Mouse (Mus musculus): Measurements from ENCODE around the gene Top2b.

Gene Top2b

DNA sequence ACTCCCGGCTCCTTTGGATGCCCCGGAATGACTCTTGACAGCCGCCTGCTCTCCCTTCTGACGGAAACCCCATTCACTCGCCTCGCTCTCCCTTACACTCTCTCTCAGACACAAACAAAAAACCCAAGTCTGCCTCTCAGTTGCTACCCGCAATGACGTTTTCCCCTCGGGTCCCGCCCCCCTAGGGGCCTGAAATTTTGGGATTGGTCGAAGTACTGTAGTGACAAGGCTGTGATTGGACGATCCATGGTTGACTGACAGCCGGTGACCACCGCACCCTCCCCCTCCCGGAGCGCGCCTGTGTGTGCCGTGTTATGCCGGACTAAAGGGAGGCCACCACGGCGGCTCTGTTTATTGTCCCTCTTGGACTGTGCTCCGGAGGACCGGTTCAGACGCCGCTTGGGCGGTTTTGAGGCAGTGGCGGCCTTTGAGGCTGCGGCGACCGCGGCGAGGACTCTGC lies at the start of gene Top2b:
Gene Top2b, plus strand, starts transcription at position 302 of the 460 bp plus-strand sequence.
- DNase-seq = peak; percentile 94

DNA sequence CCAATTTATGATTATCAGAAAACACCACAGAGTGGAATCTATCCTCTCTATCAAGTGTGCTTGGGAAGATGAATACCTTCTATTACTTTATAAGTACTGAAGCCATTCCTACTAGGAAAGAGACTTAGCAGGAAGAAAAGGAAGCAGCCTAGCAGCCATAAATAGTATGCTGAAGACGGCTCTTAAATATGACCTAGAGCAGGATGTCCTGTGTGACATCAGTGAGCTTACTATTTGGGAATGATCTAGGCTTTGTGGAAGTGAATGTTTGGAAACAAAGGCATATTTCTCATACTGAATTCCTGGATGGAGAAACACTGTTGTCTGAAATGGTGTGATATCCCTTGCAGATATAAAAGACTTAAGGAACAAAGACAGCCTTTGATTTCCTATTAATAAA lies 48.3 kb upstream of the Top2b start:
- DNase-seq = no peak

DNA sequence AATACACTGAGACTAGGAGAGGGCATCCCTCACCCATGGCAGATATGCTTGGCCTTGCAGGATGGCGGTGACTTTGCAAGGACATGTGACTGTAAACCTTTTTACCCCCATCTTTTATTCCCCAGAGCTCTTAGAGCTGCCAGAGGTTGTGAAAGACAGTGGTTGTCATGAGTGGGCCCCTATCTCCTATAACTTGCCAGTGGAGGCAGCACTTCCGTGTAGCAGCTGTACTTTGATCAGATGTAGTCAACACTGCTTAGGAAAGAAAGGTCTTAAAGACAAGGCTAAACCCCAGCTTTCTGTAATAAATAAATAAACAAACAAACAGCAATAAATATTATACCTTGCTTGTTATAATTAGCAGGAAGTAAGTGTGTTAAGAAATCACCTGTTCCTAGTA lies 45.2 kb upstream of the Top2b start:
- DNase-seq = no peak

DNA sequence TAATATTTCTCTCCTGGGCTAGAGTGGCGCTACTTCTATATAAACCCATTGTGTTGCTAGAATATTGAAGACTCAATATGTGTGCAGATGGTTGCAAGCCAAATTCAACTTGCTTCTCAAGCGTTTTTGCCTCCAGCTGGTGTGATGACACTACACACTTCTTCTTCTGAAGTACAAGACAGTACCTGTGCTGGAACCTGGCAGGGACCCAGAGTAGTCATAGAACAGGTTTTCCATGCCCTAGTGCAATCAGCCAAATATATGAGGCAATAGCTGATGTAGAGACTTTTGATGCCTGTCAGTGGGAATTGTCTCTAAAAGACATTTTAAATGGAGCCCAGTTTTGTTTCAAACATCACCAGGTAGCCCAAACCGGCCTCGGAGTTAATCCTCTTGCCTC lies 40.6 kb upstream of the Top2b start:
- DNase-seq = no peak

DNA sequence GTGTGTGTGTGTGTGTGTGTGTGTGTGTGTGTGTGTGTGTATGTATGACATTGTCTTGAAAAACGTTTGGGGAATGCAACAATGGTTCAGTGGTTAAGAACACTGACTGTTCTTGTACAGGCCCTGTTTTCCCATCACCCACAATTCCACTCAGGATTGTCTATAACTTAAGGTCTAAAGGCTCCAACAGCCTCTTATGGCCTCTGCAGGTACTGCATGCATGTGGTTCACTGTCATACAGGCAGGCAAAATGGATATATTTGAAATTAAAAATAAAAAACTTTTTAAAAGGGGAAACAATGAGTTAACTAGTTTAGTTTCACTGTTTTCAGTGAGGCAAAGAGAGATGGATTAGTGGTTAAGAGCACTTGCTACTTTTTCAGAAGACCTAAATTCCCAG lies 39.8 kb upstream of the Top2b start:
- DNase-seq = no peak

DNA sequence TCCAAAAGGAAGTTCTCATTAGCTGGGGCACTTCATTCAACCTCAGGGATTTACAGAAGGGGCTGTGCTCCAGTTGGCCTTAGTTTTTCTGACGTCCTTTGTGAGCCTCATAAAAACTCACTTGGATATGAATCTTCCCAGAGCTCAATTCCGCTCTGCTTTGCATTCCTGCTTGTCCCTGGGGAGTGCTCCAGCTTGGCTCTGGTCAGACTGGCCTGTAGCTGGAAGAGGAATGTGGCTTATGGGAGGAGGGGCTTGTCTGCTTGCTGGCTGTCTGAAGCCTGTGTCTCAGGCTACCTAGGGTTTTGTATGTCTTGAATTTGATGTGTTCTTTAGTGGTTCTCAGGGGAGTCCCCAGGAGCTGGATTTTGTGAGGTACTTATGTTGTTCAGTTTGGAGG lies 36.4 kb upstream of the Top2b start:
- peak; percentile 6 for DNase-seq

DNA sequence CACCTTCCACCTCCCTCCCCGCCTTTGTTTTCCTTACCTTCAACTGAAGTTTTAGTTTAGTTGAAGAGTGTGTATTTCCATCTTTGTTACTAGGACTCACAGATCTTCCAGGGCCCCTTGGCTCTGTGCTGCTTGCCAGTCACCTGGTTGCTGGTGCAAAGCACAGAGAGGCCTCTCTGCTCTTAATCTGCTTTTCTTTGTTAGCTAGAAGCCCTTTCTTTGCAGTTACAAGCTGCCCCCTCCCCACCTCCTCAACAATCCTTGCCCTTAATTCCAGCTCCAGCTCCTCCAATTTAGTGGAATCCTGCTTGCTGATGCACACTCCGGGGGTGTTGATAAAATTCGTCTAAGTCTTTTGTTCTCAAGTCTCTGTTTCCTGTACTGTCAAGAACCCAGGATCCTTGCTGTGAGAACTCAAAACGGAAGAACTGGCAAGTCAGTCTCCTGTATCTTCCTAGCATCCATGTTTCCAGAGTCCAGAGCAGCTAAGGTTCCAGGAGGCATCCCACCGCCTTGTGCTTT lies 36.0 kb upstream of the Top2b start:
- no peak for DNase-seq

DNA sequence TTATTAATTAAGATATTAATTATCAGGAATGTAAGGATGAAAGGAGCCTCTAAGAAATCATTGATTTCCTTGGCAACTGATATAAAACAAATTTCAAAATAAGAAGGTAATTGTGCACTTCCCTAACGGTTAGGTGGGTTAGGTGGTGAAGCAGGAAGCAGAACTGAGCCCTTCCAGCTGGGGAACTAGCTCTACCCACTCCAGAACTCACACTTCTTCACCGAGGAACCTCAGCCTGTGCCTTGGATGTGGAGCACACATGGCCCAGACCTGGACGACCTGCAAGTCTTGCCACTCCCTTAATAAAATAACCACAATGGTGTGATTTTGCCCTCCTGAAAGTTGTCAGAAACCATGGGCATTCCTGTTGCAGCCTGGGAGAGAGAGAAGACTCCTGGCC lies 35.2 kb upstream of the Top2b start:
- no peak for DNase-seq

DNA sequence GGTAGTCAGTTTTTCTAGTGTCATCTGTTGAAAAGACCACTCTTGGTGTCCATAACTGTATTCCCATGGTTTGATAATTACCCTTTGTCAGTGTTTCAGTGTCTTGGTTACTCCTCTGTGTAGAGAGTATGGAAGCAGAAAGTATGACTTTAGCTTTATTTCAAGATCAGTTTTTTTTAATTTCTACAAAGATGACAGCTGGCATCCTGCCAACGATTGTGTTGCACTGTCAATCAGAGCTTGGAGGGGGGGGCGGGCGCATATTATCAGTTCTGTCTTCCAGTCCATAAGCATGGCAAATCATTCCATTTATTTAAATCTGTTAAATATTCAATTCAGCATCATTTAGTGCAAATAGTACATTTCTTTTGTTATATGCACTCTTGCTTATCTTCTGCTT lies 30.7 kb upstream of the Top2b start:
- DNase-seq = peak; percentile 9

DNA sequence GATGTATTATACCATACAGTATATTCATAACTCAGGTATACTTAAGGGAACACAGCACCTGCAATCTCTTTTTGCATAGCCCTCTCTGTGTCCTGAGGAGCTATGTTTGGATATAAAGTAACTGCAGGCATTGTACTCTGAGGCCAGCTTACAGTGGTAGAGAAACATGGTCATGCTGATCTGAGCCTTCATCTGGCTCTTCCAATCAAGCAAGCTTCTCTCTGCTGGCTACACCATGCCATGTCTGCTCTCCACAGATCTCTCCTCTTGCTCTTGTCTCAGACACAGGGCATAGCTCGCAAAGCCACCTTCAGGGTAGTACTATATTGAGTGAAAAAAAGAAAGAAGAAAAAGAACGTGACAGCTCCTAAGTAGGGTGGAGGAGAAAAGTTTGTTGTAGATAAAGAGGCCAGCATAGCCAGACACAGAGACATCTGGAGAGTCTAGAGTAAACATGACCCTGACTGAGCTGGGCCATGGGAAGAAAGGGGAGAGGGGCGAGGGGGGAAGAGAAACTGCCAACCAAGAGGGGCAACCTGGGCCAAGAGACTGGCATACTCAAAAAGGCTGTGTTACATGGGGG lies 29.1 kb upstream of the Top2b start:
- no peak for DNase-seq

DNA sequence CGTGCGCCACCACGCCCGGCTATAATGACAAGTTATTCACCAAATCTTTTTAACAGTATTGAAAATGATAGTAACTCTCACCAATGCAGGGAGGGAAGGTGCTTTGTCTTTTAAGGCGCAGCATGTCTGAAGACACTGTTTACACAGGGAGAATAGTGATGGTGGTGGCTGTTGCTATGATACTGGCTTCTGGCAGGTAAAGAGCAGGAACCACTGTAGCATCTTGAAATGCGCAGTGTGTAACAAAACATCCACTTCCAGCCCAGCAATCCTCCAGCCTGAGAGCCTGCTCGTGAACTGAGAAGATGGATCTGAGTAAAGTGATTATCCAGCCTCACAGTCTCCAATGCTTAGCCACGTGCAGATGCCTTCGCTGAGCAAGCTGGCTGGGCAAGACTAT lies 17.5 kb upstream of the Top2b start:
- DNase-seq = no peak

DNA sequence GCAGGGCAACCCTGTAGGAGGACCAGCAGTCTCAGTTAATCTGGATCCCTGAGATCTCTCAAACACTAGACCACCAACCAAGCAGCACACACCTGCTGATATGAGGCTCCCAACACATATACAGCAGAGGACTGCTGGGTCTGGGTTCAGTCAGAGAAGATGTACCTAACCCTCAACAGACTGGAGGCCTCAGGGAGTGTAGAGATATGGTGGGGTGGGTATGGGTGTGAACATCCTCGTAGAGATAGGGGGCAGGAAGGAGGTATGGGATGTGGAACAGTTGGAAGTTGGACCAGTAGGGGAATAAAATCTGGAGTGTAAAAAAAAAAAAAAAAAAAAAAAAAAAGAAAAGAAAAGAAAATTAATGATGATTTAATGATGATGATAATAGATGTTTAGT lies 5.3 kb upstream of the Top2b start:
- DNase-seq = no peak

DNA sequence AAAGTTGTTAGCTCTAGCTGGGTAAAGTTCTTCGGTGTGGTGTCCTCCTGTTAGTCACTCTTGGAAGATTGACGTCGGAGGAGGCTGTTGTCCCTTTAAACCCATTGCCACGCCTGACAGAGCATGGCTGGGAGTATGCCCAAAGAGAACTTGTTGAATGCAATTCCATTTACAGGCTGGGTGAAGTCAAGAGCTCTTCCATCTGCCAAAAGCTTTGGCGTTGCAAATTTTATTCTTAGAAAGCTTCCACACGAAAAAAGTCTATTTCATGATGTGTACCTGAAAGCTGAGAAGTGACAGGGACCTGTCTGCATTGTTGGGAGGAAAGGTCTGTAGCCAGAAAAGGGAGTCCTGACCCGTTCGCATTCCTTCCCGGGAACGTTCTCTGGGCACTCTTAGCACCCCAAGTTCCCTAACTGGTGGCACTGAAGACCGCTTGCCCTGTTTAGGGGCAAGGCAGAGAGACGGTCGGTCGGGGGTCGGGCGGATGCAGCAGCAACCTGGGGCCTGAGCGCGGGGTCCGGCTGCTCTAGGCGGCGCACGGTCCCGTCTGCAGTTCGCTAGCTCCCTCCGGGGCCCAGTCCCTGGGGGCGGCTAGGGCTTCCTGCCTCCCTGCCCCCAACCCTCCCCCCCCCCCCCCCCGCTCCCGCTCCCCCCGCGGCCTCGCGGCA lies 683 bp upstream of the Top2b start:
- DNase-seq = peak; percentile 22

DNA sequence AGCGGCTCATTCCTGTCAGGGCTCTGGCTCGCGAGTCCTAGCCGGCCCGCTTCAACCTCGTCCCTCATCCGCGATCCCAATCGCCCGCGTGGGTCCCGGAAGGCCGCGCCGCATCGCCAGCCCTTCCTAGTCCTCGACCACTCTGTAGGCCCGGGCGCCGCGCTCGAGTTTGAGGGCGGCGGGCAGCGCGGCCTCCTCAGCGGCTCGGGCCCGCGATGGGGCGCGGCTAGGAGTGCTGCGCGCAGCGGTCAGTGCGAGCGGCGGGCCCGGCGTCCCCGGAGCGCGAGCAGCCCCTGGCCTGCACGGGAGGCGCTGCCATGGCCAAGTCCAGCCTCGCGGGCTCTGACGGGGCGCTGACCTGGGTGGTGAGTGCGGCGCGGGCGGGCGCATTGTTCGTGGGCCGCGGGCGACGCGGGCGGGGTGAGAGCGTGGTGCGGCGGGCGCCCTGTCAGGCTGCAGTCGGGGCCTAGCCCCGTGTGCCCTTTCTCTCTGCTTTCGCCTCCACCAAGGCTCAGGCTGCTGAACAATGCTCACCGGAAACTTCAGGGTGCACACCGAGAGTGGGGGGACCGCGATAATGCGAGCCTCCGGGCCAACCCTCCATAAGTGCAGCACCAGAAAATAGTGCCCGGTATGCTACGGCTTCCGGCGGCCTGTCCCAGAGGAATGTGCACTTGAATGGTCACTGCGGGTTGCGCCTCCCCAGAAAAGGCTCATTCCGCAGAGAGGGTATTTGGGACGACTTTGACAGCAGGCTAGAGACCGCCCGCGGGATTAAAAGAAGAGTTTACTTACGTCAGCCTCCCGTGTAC lies 589 bp downstream of the Top2b start:
- peak; percentile 61 for DNase-seq

DNA sequence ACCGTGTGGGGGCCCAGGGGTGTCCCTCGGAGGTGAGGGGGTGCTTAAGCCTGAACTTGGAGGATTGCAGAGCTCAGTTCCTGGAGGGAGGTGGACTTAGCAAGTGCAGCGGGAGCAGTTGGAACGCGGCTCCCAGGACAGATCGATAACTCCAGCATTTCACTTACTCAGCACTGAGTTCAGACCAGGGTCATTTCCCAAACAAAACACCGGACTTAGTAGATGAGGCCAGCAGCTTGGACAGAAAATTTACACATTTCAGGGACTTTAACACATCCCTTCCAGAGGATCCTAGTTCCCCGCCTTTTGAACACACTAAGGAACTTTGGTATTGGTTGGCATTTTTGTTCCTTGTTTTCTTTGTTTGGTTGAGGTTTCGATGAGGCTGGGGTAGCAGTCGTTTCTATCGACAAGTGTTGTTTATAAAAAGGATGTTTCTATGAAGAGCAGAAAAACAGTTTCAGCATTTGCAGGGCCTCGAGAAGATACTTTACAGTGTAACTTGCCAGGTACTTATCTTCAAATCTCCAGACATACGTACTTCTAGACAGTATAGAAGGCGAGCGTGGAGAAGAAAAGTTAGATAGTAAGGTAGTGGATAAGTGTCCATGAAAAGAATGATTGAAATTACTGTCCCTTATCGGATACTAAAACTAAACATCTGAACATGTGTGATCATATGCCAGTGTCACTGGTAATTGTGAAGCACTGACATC lies 1.4 kb downstream of the Top2b start:
- no peak for DNase-seq

DNA sequence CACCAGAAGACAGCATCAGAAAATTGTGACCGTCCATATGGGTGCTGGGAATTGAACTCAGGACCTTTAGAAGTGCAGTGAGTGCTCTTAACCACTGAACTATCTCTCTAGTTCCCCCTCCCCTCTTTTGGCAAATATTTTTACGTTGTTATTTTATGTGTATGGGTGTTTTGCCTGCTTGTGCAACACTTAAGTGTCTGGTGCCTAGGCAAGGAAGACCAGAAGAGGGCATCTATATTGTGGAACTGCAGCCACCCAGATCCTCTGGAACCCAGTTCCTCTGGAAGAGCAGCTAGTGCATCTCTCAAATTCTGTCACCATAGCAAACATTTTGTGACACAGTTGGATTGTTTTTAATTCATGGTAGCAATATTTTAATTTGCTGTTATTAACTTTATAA lies 2.0 kb downstream of the Top2b start:
- DNase-seq = no peak

DNA sequence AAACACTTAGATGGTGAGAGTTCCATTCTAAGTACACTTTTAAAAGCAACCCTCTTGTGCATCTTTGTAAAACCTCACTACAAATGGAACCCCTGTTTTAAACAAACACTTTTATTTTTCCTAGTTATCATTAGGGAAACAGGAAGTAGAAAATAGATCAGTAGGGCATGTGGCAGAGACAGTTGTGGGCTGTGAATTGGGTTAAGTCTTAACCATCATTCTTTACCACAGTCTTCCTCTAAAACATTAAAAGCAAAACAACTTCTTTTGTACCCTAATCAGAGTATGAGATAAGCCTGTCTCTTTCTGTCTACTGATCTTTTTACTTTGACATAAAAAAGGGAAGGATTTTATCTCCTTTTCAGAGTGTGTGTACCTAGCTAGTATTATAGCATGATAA lies 7.8 kb downstream of the Top2b start:
- DNase-seq = no peak

DNA sequence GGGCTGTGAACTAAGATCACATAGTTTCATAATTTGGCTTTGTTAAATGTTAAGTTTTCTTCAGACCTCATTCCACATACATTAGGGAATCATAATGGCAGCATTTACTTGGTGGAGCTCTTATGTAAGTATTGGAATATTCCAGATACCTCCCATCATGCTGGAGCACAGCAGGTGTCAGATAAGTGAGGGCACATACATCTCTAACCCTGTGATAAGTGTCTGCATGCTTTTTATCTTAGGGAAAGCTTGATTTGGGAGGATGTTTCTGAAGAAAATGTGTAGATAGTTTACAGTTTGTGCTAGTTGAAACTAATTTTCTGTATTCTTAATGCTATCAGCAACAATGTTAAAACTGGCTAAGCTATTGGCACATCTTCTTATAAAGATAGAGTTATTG lies 8.2 kb downstream of the Top2b start:
- DNase-seq = no peak

DNA sequence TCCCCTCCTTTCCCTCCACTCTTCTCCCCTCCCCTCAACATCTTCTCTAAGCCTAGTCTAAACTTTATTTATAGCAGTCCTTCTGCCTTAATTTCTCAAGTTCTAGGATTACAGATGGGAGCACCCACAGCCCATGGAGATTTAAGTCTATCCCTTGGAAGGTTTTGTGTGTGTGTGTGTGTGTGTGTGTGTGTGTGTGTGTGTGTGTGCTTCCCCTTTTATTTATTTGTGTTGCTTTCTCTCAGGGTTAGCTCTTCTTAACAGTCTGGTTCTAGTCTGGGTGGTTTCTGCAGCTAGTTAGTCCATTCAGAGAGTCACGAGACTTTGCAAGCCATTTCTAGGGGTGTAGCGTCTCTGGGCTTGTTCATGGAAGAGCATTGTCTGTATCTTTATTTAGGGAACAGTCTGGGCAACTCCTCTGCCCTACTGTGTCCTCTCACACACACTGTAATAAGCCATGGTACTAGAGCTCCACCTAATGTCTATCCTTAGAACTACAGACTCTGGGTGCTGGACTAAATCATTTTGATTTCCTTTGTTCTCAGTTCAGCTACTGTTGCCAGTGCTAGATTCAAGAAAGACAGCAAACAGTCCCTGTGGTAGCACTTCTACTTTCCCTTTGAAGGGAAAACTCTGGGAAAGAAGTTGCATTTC lies 15.1 kb downstream of the Top2b start:
- DNase-seq = no peak

DNA sequence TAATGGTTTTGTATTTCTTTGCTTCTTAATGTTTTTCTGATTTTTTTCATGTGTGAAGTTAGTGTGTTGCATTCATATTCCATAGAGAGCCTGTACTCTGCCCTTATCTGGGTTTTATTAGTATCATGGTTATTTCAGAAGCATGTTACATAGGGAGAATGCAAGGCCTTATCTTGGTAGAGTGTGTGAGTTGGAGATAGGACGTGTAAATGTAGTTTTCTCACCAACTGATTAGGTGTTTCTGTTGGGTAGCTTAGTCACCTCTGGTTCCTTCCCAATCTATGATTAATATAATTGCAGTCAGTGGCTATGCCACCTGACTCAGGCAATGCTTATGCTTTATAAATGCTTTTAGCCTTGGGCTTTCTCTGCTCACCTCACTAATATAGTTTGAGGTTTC lies 19.8 kb downstream of the Top2b start:
- DNase-seq = no peak

DNA sequence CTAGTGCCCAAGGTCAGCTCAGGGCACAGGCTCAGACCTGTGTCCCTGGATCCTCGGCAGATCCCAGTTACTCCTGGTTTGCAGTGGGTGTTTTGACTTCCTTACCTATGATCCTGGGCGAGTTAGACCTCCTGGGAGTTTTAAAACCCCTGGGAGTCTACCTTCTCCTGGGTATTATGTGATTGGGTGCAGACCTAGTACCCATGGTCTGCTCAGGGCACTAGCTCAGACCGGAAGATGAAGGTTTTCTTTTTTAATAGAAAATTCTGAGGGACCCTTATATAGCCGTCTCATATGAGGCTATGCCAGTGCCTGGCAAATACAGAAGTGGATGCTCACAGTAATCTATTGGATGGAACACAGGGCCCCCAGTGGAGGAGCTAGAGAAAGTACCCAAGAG lies 40.2 kb downstream of the Top2b start:
- DNase-seq = no peak

DNA sequence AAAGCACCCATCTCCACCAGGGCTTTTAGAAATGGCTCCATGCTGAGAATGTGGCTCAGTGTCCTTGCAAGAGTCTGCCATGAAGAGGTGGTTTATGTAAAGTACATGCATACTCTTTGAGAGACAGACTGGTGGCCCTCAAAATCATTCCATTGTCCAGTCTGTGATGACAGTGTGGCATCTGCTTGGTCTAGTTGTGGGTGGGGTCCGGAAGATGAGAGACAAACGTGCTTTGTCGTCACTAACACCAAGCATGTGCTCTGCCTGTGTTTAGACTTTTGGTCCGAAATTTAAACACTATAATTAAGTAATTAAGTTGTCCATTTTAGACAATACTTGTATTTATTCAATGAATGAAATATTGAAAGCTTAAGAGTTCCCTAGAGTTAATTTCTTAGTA lies 49.2 kb downstream of the Top2b start:
- DNase-seq = no peak

DNA sequence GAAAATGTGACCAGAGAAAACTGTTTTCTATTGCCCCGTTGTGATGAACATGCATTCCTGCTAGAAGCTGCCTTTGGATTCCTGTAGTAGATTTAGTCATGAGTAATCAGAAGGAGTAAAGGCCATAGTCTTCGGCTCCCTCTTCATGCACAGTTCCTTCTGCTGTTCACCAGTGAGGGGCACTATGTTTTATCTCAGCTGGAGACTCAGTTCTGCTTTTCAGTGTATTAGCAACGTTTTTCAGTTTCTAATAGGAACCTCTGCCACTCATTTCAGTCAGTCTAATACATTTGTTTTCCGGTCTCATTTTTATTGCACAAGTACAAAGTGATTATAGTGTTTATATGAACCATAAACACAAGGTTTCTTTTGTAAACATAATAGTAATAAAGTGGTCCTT lies 62.6 kb downstream of the Top2b start:
- no peak for DNase-seq
